Mouse (Mus musculus) embryonic fibroblast, embryonic 13.5 days (primary cell): ENCODE measurements around the gene B3galt1.

Experiments used
- CTCF ChIP-seq: IDR thresholded peaks from 2 replicates; pipeline ENCODE4 v1.5.1; 2011; ENCODE audit warnings: mild to moderate bottlenecking, control low read depth, low read length, moderate library complexity, borderline replicate concordance; ENCODE audit not compliant: insufficient read depth
- POLR2A ChIP-seq: IDR thresholded peaks from 2 replicates; pipeline ENCODE4 v1.6.1; 2011; ENCODE audit warnings: low read depth, mild to moderate bottlenecking, control low read depth, low read length, moderate library complexity

GRCm38 (mm10) chr2:68034711-68035110 is 469.0 kb downstream of the B3galt1 start:
- no peak for TF ChIP-seq CTCF
- TF ChIP-seq POLR2A, result no peak
